Mouse (Mus musculus) cerebellum, adult 18-20 months (tissue): ENCODE data around the gene Nos1ap.

Source experiments
- DNase-seq, 2 experiments: peaks; one replicate each; pipeline ENCODE4 v3.0.0; 2021

The Nos1ap gene

GRCm38 (mm10) chr1:170589219-170590040 lies at the start of gene Nos1ap:
TSS of gene Nos1ap (minus strand) at chr1:170589861.
- peak; percentile 85 to 90 for DNase-seq

- DNase-seq, result no peak
These were observed 49.3 kb upstream of the Nos1ap start for GRCm38 (mm10) chr1:170638941-170639340.

DNA sequence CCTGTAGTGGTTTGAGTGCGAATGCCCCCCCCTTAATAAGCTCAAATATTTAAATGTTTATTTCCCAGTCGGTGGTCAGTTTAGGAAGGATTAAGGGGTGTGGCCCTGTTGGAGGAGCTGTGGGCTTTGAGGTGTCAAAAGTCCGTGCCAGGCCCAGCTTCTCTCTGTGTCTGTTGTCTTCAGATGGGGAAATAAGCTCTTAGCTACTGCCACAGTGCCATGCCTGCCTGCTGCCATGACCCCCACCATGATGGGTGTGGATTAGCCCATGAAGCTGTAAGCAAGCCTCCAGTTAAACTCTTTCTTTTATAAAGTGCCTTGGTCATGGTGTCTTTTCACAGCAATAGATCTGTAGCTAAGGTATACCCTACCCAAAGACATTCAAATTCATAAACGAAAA lies 43.2 kb upstream of the Nos1ap start:
- no peak for DNase-seq

DNA sequence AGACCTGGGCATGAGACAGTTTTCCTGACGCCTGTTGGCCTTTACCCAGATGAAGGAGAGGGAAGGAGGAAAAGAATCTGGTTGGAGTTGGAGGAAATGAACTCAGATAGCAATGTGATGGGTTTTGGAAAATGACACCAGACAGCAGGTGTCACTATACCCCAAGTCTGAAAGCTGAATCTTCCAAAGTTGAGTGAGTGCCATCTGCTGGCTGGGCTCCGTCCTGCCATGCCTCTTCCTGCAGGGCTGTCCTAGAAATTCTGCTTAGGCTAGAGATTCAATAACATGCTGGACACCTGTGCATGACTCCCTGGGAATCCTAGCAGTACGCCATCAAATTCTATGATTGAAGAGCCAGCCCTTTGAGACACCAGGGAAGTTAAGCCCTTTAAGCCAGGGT lies 42.7 kb upstream of the Nos1ap start:
- peak; percentile 80 to 82 for DNase-seq

DNA sequence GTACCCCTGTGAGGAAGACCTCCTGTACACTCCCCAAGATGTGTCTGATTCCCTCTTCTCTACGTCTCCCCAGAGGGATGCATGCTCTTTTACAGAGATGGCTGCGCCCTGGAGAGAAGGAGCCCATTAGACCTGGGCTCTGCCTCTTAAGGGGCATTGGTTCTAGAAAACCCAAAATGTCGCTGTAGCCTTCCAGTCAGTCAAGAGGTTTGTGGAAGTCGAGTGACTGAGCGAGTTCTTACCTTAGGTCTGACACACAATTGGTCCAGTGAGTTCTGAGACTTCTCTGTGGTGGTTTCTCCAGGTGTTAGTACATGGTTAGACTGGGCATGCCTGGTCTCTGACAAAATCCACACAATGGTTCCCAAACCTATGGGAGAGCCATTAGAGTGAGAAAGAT lies 41.9 kb upstream of the Nos1ap start:
- DNase-seq, result no peak

DNA sequence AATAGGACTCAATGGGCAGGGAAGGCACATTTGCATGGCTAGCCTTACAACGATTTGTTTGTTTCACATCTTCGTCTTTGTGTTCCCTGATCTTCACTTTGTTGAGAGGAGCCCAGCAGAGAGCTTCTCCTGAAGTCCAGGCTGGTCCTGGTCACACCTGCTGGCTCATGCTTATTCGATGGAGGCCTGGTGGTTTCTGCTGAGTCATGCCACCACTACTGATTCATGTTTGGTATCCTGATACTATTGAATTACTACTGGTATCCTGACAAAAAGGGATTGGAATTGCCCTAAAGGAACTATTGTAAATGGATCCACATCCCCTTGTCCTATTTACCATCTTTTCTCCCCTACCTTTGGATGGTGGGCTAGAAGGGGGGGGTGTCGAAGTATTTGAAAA lies 40.8 kb upstream of the Nos1ap start:
- no peak for DNase-seq

GRCm38 (mm10) chr1:170623432-170623831 lies 33.8 kb upstream of the Nos1ap start:
- no peak for DNase-seq

DNA sequence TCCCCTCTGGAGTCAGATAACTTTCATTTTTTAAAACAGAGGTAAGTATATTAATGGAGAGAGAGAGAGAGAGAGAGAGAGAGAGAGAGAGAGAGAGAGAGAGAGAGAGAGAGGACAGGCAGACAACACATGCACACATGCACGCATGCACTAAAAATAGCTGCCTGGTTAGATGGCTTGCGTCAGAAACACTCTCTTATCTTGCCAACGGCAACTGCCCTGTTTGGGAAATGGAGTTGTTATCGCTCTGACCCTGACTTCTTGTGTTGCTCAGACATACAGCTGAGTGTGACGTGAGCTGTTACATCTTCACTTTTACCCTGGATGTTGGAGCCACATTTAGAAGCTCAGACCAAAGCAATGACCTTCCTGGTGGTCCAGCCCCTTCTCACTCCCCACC lies 33.3 kb upstream of the Nos1ap start:
- DNase-seq, result no peak

GRCm38 (mm10) chr1:170619686-170620374 lies 30.2 kb upstream of the Nos1ap start:
- no peak for DNase-seq

GRCm38 (mm10) chr1:170612968-170613872 lies 23.6 kb upstream of the Nos1ap start:
- DNase-seq, result peak; percentile 70 to 73

DNA sequence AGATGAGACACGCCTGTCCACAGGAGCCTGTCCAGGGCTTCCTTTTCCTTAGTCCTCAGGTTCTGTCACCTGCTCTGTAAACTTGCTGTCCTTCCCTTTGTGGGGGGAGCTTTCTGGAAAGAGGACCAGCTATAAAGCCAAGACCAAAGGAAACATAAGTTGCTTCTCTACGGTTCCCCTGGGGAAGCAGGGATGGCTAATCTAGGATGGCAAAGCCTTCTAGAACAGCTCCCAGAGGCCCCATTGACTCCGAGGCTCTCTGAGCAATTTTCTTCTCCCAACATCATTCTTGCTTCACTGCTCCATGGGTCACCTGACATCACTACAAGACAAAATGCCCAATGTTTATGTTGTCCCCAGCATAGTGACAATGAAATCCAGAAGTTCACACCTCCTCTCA lies 22.0 kb upstream of the Nos1ap start:
- DNase-seq, result no peak

- no peak for DNase-seq
These were observed 21.0 kb upstream of the Nos1ap start for GRCm38 (mm10) chr1:170610695-170611094.

DNA sequence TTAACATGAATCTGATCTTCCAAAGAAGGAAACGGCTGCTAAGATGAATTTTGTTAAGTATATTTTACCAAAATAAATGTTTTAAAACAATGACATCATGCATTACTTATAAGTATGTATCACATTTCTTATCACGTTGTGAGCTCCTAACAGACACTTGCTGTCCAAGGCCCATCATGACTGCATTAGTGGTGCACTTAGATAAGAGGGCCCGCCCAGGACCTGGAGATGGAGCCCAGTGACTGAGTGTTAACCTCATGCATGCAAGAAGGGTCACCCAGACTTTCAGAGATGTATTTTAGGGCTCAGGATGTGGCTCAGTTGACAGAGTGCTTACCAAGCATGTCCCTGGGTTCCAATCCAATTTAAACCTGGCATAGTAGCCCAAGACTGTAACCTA lies 20.6 kb upstream of the Nos1ap start:
- DNase-seq, result no peak

- no peak for DNase-seq
These were observed 20.2 kb upstream of the Nos1ap start for GRCm38 (mm10) chr1:170609872-170610271.

DNA sequence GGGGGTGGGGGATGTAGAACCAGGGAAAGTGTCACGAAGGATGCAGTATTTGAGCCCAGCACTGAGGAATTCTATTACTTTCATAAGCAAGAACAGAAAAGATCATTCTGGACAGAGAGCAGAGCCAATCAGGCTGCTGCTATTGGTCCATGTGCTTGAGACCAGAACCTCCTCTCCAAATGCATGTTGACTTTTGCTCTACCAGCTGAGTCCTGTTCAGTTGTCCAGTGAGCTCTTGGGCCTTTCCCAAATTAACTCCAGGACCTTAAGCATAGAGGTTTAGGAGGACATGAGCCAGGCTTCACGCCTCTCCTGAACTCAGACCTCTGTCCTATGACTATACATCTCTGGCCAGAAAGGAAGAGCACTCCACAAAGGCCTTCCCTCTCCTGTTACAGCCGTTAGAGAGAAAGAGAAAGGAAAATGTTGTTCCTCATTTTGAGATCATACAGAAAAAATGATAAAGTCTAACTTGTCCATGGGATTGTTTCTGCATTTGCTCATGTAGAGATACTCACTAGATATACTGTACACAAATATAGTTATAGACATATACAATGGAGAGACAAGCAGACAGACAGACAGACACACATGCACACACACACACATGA lies 18.9 kb upstream of the Nos1ap start:
- DNase-seq, result no peak

GRCm38 (mm10) chr1:170607231-170607917 lies 17.7 kb upstream of the Nos1ap start:
- DNase-seq, result no peak

DNA sequence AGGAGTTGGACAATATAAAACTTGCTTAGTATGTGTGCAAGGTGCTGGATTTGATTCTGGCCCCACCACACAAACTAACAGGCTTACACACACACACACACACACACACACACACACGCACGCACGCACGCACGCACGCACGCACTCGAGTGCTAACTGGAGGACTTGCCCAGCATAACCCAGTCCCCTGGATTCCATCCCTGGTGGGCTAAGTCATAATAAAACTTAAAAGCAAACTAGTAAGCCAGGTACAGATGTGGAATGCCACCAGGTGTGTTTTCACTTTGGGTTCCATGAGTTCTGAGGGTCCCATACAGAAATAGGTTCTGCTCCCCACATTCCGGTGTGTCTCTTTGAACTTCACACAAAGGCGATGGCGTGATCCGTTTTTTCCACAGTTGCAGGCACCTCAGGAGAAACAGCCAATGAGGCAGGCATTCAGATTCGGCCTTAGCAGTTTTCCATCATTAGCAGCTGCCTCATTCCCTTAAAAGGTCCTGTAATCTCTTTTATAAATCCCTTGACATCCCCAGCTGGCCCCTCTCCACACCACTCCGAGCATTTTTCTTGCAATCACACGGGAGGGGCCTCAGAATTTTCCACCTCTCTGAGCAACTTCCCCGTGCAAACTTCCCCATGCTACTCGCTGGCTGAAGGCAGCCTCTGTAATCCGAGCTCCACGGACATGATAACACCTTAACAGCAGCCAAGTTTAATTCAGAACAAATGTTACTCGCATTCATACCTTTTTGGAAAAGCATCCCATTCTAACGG lies 15.8 kb upstream of the Nos1ap start:
- DNase-seq, result no peak

GRCm38 (mm10) chr1:170594575-170594974 lies 4.9 kb upstream of the Nos1ap start:
- no peak for DNase-seq

- DNase-seq, result no peak
These were observed 870 bp upstream of the Nos1ap start for GRCm38 (mm10) chr1:170590531-170590930.

DNA sequence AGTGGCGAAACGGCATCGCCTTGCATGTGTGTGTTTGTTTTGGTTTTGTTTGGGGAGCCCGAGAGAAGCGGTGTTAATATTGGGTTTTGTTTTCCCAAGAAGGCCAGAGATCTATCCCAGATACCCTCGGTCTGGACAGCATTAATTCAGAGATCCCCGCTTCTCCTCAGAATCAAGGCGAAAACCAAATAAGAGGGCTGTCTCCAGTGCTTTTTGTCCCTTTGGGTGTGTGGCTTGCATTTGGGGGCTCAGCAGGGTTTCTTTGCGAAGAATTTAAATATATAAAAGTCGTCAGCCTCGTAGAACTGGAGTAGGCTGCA lies 340 bp upstream of the Nos1ap start:
- DNase-seq, result no peak

DNA sequence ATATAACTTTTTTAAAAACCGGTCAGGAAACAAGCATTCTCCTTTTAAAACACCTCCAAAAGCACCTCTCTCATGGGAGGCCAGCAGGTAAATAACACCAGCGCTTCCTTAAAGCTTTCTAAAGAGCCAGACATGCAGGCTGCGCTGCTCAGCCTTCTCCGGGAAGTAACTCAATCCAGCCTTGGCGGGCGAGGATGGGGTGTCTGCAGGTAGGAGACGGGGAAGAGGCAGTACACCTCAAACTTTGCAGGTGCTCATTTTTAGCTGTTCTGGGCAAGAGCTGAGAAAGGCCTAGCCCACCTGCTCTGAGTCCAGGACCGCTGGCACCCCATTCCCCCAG lies 812 bp downstream of the Nos1ap start:
- DNase-seq, result peak; percentile 24 to 39

GRCm38 (mm10) chr1:170588353-170588752 lies 1.3 kb downstream of the Nos1ap start:
- DNase-seq, result peak; percentile 13 to 18
